Mouse (Mus musculus): ENCODE results near the gene Sys1. TPM values are rescaled to one million over a fixed set of nuclear protein-coding genes. Genes with fewer than 3 reads are reported as not detected.

The Sys1 gene
- polyA plus RNA-seq, 1 experiment from 2014 or later = 76.9 TPM

DNA sequence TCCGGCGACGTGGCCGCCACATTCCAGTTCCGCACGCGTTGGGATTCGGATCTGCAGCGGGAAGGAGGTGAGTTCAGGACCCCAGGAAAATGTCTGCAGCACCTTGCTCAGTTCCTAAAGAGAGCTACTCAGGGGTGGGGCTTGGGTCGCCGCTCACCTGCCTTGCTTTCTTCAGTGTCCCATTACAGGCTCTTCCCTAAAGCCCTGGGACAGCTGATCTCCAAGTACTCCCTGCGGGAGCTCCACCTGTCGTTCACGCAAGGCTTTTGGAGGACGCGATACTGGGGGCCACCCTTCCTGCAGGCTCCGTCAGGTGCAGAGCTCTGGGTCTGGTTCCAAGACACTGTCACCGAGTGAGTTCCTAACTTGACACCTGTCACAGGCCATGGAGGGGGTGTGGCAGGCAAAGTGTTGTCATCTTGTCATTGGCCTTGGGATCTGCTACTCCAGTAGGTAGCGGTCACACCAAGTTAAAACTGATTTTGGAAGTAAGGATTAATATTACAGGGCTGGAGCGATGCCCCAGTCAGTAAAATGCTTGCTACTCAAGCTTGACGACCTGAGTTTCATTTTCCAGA, 41.0 kb downstream of the Sys1 start:
- peak overlapping the region; percentile 87 for H3K4me2 ChIP-seq (ENCODE audit: low read length)
- peaks cover 10% of the 10 kb centered on the region for H3K4me1 ChIP-seq (replicated peaks; ENCODE audit: control insufficient read depth, insufficient read depth, low read length)
- peaks cover 14% of the 10 kb centered on the region for H3K36me3 ChIP-seq (ENCODE audit: control insufficient read depth, insufficient read depth)
- peak overlapping the region; percentile 94 for H3K4me3 ChIP-seq (replicated peaks; ENCODE audit: low read length)
- ATAC-seq = peak; percentile 32
- no peak overlapping the region for H3K27ac ChIP-seq (ENCODE audit: low read length)
- H3K9ac ChIP-seq (replicated peaks; ENCODE audit: low read depth, low read length) = peak overlapping the region; percentile 82
- 5% methylated on average over 21 of the region's 21 CpGs for WGBS
- no peaks in the 10 kb centered on the region for H3K9me3 ChIP-seq (ENCODE audit: control insufficient read depth, low read length)
- no peaks in the 10 kb centered on the region for H3K27me3 ChIP-seq (replicated peaks; ENCODE audit: control insufficient read depth, insufficient read depth, low read length)

GRCm38 (mm10) chr2:164499317-164499716, 42.6 kb downstream of the Sys1 start:
- Histone ChIP-seq H3K9ac (replicated peaks; ENCODE audit: low read depth, low read length) (no peak overlapping the region), H3K36me3 (ENCODE audit: control insufficient read depth, insufficient read depth) (peaks cover 28% of the 10 kb centered on the region), H3K9me3 (ENCODE audit: control insufficient read depth, low read length) (peaks cover 4% of the 10 kb centered on the region; the same call in 1 of the 2 replicates), H3K4me2 (ENCODE audit: low read length) (no peak overlapping the region), H3K4me1 (replicated peaks; ENCODE audit: control insufficient read depth, insufficient read depth, low read length) (peaks cover 10% of the 10 kb centered on the region), H3K27ac (ENCODE audit: low read length) (no peak overlapping the region), H3K27me3 (replicated peaks; ENCODE audit: control insufficient read depth, insufficient read depth, low read length) (no peaks in the 10 kb centered on the region), H3K4me3 (replicated peaks; ENCODE audit: low read length) (no peak overlapping the region)
- 73% methylated on average over 5 of the region's 5 CpGs for WGBS
- ATAC-seq = no peak

GRCm38 (mm10) chr2:164500511-164500910, 43.7 kb downstream of the Sys1 start:
- no peak overlapping the region for H3K9ac ChIP-seq (replicated peaks; ENCODE audit: low read depth, low read length)
- H3K4me3 ChIP-seq (replicated peaks; ENCODE audit: low read length) = no peak overlapping the region
- no peak overlapping the region for H3K4me2 ChIP-seq (ENCODE audit: low read length)
- peaks cover 8% of the 10 kb centered on the region; the same call in 1 of the 2 replicates for H3K9me3 ChIP-seq (ENCODE audit: control insufficient read depth, low read length)
- H3K27ac ChIP-seq (ENCODE audit: low read length) = no peak overlapping the region
- 90% methylated on average over 7 of the region's 7 CpGs for WGBS
- H3K27me3 ChIP-seq (replicated peaks; ENCODE audit: control insufficient read depth, insufficient read depth, low read length) = no peaks in the 10 kb centered on the region
- H3K4me1 ChIP-seq (replicated peaks; ENCODE audit: control insufficient read depth, insufficient read depth, low read length) = peaks cover 10% of the 10 kb centered on the region
- ATAC-seq = no peak
- H3K36me3 ChIP-seq (ENCODE audit: control insufficient read depth, insufficient read depth) = peaks cover 39% of the 10 kb centered on the region

- Histone ChIP-seq H3K4me1 (replicated peaks; ENCODE audit: control insufficient read depth, insufficient read depth, low read length) (no peaks in the 10 kb centered on the region), H3K9me3 (ENCODE audit: control insufficient read depth, low read length) (peaks cover 8% of the 10 kb centered on the region; the same call in 1 of the 2 replicates), H3K4me2 (ENCODE audit: low read length) (no peak overlapping the region), H3K4me3 (replicated peaks; ENCODE audit: low read length) (no peak overlapping the region), H3K27ac (ENCODE audit: low read length) (no peak overlapping the region), H3K9ac (replicated peaks; ENCODE audit: low read depth, low read length) (no peak overlapping the region), H3K27me3 (replicated peaks; ENCODE audit: control insufficient read depth, insufficient read depth, low read length) (no peaks in the 10 kb centered on the region), H3K36me3 (ENCODE audit: control insufficient read depth, insufficient read depth) (peaks cover 42% of the 10 kb centered on the region)
- ATAC-seq = no peak
- 96% methylated on average over 3 of the region's 3 CpGs for WGBS
These were observed 48.2 kb downstream of the Sys1 start for GRCm38 (mm10) chr2:164504919-164505318.

GRCm38 (mm10) chr2:164505619-164506347, 49.0 kb downstream of the Sys1 start:
- no peak for ATAC-seq
- Histone ChIP-seq H3K9me3 (ENCODE audit: control insufficient read depth, low read length) (peaks cover 8% of the 10 kb centered on the region; the same call in 1 of the 2 replicates), H3K36me3 (ENCODE audit: control insufficient read depth, insufficient read depth) (peaks cover 40% of the 10 kb centered on the region), H3K27ac (ENCODE audit: low read length) (no peak overlapping the region), H3K9ac (replicated peaks; ENCODE audit: low read depth, low read length) (no peak overlapping the region), H3K4me2 (ENCODE audit: low read length) (no peak overlapping the region), H3K4me3 (replicated peaks; ENCODE audit: low read length) (no peak overlapping the region), H3K4me1 (replicated peaks; ENCODE audit: control insufficient read depth, insufficient read depth, low read length) (no peaks in the 10 kb centered on the region), H3K27me3 (replicated peaks; ENCODE audit: control insufficient read depth, insufficient read depth, low read length) (no peaks in the 10 kb centered on the region)
- 96% methylated on average over 4 of the region's 4 CpGs for WGBS

DNA sequence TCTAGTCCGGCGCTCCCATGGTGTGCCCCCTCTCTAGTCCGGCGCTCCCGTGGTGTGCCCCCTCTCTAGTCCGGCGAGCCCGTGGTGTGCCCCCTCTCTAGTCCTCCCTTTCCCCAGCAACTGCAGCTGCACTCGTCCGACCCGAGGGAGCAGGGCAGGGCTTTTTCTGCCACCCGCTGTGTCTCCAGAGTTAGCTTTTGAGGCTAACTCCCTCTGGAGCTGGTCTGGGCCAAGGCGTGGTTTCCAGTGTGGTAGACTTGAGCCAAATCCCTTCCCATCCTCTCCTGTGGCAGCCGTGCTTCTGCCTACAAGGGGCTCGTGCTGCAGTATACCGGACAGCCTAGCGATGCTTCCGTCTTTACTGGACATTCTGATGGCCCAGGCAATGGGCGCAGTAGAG, 51.0 kb downstream of the Sys1 start:
- no peak overlapping the region for H3K4me2 ChIP-seq (ENCODE audit: low read length)
- 87% methylated on average over 19 of the region's 19 CpGs for WGBS
- H3K27me3 ChIP-seq (replicated peaks; ENCODE audit: control insufficient read depth, insufficient read depth, low read length) = no peaks in the 10 kb centered on the region
- no peak overlapping the region for H3K4me3 ChIP-seq (replicated peaks; ENCODE audit: low read length)
- H3K4me1 ChIP-seq (replicated peaks; ENCODE audit: control insufficient read depth, insufficient read depth, low read length) = no peaks in the 10 kb centered on the region
- peaks cover 8% of the 10 kb centered on the region; the same call in 1 of the 2 replicates for H3K9me3 ChIP-seq (ENCODE audit: control insufficient read depth, low read length)
- H3K36me3 ChIP-seq (ENCODE audit: control insufficient read depth, insufficient read depth) = peaks cover 29% of the 10 kb centered on the region
- no peak overlapping the region for H3K9ac ChIP-seq (replicated peaks; ENCODE audit: low read depth, low read length)
- no peak overlapping the region for H3K27ac ChIP-seq (ENCODE audit: low read length)
- no peak for ATAC-seq

GRCm38 (mm10) chr2:164510621-164511190, 53.9 kb downstream of the Sys1 start:
- no peak overlapping the region for H3K4me3 ChIP-seq (replicated peaks; ENCODE audit: low read length)
- no peak for ATAC-seq
- H3K27me3 ChIP-seq (replicated peaks; ENCODE audit: control insufficient read depth, insufficient read depth, low read length) = no peaks in the 10 kb centered on the region
- H3K9ac ChIP-seq (replicated peaks; ENCODE audit: low read depth, low read length) = no peak overlapping the region
- H3K9me3 ChIP-seq (ENCODE audit: control insufficient read depth, low read length) = no peaks in the 10 kb centered on the region
- H3K27ac ChIP-seq (ENCODE audit: low read length) = no peak overlapping the region
- 52% methylated on average over 5 of the region's 5 CpGs for WGBS
- H3K4me1 ChIP-seq (replicated peaks; ENCODE audit: control insufficient read depth, insufficient read depth, low read length) = no peaks in the 10 kb centered on the region
- no peak overlapping the region for H3K4me2 ChIP-seq (ENCODE audit: low read length)
- peaks cover 3% of the 10 kb centered on the region; the same call in 1 of the 2 replicates for H3K36me3 ChIP-seq (ENCODE audit: control insufficient read depth, insufficient read depth)

GRCm38 (mm10) chr2:164512121-164512909, 55.6 kb downstream of the Sys1 start:
- no peak overlapping the region for H3K27ac ChIP-seq (ENCODE audit: low read length)
- H3K9me3 ChIP-seq (ENCODE audit: control insufficient read depth, low read length) = no peaks in the 10 kb centered on the region
- H3K4me3 ChIP-seq (replicated peaks; ENCODE audit: low read length) = no peak overlapping the region
- 58% methylated on average over 13 of the region's 14 CpGs for WGBS
- no peaks in the 10 kb centered on the region for H3K27me3 ChIP-seq (replicated peaks; ENCODE audit: control insufficient read depth, insufficient read depth, low read length)
- ATAC-seq = no peak
- H3K9ac ChIP-seq (replicated peaks; ENCODE audit: low read depth, low read length) = no peak overlapping the region
- H3K4me1 ChIP-seq (replicated peaks; ENCODE audit: control insufficient read depth, insufficient read depth, low read length) = no peaks in the 10 kb centered on the region
- H3K36me3 ChIP-seq (ENCODE audit: control insufficient read depth, insufficient read depth) = no peaks in the 10 kb centered on the region
- no peak overlapping the region for H3K4me2 ChIP-seq (ENCODE audit: low read length)

GRCm38 (mm10) chr2:164513389-164513788, 56.6 kb downstream of the Sys1 start:
- WGBS = 80% methylated on average over 8 of the region's 8 CpGs
- H3K4me1 ChIP-seq (replicated peaks; ENCODE audit: control insufficient read depth, insufficient read depth, low read length) = no peaks in the 10 kb centered on the region; the same call in 1 of the 2 replicates
- no peaks in the 10 kb centered on the region for H3K27me3 ChIP-seq (replicated peaks; ENCODE audit: control insufficient read depth, insufficient read depth, low read length)
- H3K27ac ChIP-seq (ENCODE audit: low read length) = no peak overlapping the region
- no peaks in the 10 kb centered on the region for H3K9me3 ChIP-seq (ENCODE audit: control insufficient read depth, low read length)
- H3K4me2 ChIP-seq (ENCODE audit: low read length) = no peak overlapping the region
- no peak for ATAC-seq
- no peak overlapping the region for H3K4me3 ChIP-seq (replicated peaks; ENCODE audit: low read length)
- H3K9ac ChIP-seq (replicated peaks; ENCODE audit: low read depth, low read length) = no peak overlapping the region
- H3K36me3 ChIP-seq (ENCODE audit: control insufficient read depth, insufficient read depth) = no peaks in the 10 kb centered on the region
